Mouse (Mus musculus) gastrocnemius, adult 8-10 months (tissue): ENCODE data around the gene Slain1. TPM values are rescaled to one million over a fixed set of nuclear protein-coding genes. Genes with fewer than 3 reads are reported as not detected.

Experiments
- DNase-seq, 2 experiments: peaks; one replicate each; pipeline ENCODE4 v3.0.0; 2022; ENCODE audit warnings: low spot score in 2 of 2
- total RNA-seq, 4 experiments: library from RNA; stranded (reverse); gene quantifications; 2 replicates each; pipeline ENCODE4 v1.2.4; 2022

Slain1 gene
- total RNA-seq, 4 experiments from 2014 or later, result not detected

- DNase-seq, result no peak
These were observed 16.4 kb downstream of the Slain1 start for GRCm38 (mm10) chr14:103666347-103666954.

GRCm38 (mm10) chr14:103667036-103667435 is 17.0 kb downstream of the Slain1 start:
- DNase-seq, result no peak

- no peak for DNase-seq
These were observed 29.6 kb downstream of the Slain1 start for GRCm38 (mm10) chr14:103679395-103680217.

GRCm38 (mm10) chr14:103680285-103680819 is 30.3 kb downstream of the Slain1 start:
- no peak for DNase-seq

- no peak for DNase-seq
These were observed 32.8 kb downstream of the Slain1 start for GRCm38 (mm10) chr14:103682633-103683390.

- no peak for DNase-seq
These were observed 37.0 kb downstream of the Slain1 start for GRCm38 (mm10) chr14:103686994-103687393.

DNA sequence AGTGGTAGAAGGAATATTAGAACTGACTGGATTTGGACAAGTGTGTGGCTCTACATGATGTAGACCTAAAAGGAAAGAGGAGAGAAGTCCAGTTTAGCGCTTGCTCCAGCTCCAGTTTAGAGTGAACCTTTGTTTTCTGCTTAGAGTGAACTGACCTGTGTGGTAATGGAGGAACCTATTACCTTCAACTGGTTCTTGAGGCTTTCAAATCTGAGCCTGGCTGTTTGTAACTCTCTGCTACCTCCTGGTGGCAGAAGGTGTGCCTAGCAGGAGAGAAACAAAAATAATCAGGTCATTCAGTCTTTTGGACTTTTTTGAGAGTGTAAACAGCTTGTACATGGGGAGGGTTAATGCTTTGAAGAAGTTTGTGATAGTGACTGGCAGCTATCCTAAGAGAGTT is 44.3 kb downstream of the Slain1 start:
- no peak for DNase-seq

DNA sequence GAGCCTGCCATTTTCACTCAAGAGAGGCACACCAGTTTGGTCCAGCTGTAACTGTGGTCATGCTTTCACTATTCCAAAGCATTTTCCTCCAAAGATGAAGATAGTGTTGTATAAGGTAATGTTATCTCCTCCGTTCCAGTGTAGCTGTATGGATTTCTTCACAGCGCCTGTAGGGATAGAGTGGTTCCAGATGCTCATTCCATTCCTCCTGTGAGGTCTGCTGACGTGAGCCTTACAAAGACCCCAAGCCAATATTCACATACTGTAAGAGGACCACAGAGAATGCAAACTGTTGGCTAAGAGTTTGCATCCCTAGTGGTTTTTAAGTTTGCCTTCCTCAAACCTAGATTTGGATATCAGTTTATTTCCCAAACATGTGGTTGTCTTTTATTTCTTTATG is 45.6 kb downstream of the Slain1 start:
- DNase-seq, result no peak

- no peak for DNase-seq
These were observed 47.1 kb downstream of the Slain1 start for GRCm38 (mm10) chr14:103697101-103697500.

DNA sequence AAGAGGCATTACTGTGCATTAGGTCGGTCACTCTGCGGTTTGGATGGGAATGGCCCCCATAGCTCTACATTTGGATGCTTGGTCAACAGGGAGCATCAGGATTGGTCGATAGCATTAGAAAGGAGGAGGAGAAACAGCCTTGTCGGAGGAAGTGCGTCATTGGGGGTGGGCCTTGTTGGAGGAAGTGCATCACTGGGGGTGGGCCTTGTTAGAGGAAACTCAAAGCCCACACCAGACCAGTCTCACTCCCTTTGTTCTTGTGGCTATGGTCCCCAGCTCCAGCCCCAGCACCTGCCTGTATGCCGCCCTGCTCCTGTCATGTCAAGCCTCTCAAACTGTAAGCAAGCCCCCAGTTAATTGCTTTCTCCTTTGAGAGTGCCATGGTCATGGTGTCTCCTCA is 49.3 kb downstream of the Slain1 start:
- DNase-seq, result no peak

GRCm38 (mm10) chr14:103702516-103702915 is 52.5 kb downstream of the Slain1 start:
- no peak for DNase-seq

DNA sequence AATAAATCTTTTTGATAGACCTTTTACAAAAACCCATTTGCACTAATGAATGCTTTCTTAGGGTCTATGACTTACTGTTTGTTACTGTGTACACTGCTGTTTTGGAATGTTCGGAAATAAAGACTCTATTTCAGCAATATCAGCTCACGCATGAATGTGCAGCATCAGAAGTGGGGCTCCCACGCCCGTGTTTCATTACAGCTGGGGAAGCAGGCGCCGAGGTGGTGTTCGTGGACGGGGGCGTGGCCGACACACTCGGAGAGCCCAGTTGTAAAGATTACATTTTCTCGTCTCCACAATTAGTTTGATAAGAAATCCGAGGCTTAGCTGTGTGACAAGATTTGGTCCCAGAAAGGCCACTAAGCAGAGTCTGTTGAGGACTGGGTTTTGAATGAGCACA is 54.7 kb downstream of the Slain1 start:
- no peak for DNase-seq

DNA sequence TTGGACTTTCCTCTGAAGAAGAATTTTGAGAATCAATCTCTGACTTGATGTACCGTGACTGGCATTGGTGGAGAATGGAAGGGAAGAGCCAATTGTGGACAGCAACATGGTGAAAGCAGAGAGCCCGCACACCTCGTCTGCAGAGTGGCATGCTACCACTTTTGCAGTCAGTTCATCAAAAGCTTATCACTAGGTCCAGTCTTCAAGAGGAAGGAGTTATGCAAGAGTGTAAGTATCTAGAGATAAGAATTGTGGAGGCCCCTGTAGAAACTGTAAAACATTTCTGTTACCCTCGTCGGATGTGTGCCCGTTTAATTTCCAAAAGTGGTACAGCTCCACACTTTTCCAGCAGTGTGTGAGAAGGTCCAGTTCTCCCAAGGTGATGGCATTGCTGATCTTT is 56.3 kb downstream of the Slain1 start:
- no peak for DNase-seq

GRCm38 (mm10) chr14:103708601-103709000 is 58.6 kb downstream of the Slain1 start:
- no peak for DNase-seq

DNA sequence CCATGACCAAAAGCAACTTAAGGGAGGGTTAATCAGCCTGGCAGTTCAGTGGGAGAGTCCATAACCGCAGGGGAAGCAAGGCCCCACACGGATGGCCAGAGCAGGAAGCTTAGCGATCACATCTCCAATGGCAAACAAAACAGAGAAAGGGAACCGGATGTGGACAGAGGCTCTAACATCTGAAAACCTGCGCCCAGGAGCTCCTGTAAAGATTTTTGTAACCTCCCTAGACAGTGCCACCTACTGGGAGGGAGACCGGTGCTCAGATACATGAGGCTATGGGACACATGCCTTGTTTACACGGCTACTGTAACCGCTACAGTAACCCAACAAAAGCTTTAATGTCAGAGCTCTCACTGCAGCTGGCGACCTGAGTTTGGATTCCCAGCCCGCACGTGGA is 59.2 kb downstream of the Slain1 start:
- DNase-seq, result no peak

DNA sequence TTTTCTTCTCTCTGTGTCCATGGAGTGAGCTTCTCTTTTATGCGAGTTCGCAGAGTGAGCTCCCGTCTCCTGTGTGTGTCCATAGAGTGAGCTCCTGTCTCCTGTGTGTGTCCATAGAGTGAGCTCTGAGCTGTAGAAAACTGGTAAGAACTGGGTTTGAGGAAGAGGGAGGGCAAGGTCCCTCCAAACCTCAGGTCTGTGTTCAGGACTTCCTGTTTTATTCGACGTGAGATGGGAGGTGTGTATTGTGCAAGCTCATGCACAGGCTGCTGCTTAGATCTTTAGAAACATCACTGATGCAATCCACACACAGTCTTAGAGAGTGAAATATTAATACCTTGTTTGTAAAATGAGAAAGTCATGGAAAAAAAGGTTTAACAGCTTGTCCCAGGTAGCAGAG is 63.0 kb downstream of the Slain1 start:
- DNase-seq, result no peak

DNA sequence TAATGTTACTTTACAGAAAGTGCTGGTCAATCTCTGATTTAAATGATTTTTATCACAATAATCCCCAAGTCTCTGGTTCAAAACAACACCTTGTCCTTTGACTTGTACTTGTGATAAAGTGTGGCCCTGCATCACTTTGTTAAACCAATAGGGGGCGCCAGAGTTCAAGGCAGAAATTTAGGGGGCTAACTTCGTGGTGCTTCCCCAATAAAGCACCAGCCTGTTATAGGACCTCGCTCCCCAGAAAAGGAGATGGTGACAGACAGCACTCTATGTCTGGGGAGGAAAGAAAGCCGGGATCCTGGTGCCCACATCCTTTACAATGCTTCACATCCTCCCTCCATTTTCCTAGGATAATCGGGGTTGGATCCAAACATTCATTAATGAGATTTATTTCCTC is 67.5 kb downstream of the Slain1 start:
- no peak for DNase-seq

GRCm38 (mm10) chr14:103717979-103718378 is 68.0 kb downstream of the Slain1 start:
- DNase-seq, result no peak

DNA sequence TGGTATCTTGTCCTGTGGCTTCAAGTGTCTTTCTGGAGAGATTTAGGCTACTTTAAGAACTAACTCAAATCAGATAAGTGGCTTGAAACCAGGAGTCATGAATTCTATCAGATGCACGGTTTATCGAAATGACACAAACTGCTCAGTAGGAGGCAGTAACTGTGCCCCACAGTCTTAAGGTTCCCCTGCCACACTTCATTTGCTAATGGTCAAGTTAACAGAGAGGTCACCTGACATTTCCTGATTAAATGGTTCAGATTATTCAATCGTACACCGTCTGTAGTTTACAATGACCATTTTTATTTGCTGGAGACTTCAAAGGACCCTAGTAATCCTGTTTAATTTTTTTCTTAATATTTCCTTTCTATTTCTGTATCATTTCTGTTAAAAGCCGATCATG is 68.4 kb downstream of the Slain1 start:
- DNase-seq, result no peak

GRCm38 (mm10) chr14:103718836-103719575 is 69.0 kb downstream of the Slain1 start:
- DNase-seq, result peak; percentile 46 to 63

DNA sequence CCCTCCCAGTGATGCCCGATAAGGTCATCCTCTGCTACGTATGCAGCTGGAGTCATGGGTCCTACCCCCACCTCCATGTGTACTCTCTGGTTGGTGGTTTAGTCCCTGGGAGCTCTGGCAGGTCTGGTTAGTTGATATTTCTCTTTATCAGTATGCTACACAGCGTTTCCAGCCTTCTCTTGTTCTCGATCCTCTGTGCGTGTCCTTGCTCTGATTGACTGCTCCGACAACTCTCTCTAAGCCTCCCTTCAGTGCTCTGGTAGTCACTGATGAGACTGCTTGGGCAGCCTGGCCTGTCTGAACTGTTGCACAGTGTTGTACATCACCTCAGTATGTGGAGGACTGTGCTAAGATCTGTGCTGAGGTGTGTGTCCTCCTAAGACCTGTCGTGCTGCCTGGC is 70.1 kb downstream of the Slain1 start:
- DNase-seq, result no peak
